Mouse (Mus musculus): ENCODE data around the gene Gm9817. TPM values are rescaled to one million over a fixed set of nuclear protein-coding genes. Genes with fewer than 3 reads are reported as not detected.

Gene Gm9817
- polyA plus RNA-seq, 1 experiment from 2014 or later: not detected

DNA sequence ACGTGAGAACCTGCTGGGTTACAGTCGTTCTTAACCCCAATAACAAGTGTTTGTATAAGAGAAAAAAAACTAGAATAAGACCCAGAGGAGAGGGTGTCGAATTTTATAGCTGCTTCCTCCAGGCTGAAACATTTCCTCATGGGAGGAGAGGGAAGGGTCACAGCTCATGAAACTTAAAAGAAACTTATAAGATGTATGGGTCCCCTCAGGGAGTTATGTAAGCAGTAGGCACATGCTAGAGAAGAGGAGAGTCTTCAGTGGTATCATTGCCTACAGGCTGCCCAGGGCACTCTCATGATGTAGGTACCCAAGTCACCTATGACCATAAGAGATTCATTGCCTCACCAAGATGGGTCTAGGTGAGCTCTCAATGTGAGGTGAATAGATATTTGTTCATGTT, 28.0 kb downstream of the Gm9817 start:
- WGBS: 42% methylated on average over 3 of the region's 3 CpGs
- Histone ChIP-seq H3K27me3 (ENCODE audit: control insufficient read depth, insufficient read depth, low read depth, low read length) (no peaks in the 10 kb centered on the region), H3K27ac (ENCODE audit: low read length) (no peak overlapping the region), H3K4me3 (ENCODE audit: low read length) (no peak overlapping the region), H3K36me3 (ENCODE audit: control insufficient read depth, insufficient read depth, low read length) (no peaks in the 10 kb centered on the region), H3K4me2 (ENCODE audit: low read depth, low read length) (no peak overlapping the region), H3K9me3 (ENCODE audit: control insufficient read depth, low read length) (no peaks in the 10 kb centered on the region), H3K4me1 (replicated peaks; ENCODE audit: control insufficient read depth, insufficient read depth, low read length) (no peaks in the 10 kb centered on the region; the same call in 1 of the 2 replicates), H3K9ac (ENCODE audit: low read length) (no peak overlapping the region)
- no peak for ATAC-seq (ENCODE audit: low read depth)

DNA sequence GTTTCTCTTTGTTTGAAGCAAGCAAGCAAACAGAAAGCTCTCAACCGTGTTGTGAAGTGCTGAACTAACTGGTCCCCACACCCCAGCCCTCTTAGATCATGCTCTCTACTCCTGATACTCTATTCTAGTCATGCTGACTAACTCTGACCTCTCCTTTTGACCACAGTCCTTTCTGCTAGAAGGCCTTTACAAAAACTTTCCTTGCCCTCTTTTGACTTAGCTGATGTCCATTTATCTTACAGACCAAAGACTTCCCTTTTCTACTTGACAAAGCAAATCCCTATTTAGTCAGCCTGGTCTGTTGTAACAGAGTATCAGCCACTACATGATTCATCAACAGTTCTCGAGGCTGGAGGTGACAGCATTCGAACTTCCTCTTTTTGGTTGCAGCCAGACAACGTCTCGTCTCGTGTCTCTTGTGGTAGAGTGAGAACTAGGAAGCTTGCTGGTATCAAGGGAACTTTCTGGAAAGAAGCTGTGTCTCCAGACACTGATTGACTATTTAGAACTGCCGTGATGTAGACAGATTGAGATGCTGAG, 30.4 kb downstream of the Gm9817 start:
- no peak overlapping the region for H3K27ac ChIP-seq (ENCODE audit: low read length)
- H3K27me3 ChIP-seq (ENCODE audit: control insufficient read depth, insufficient read depth, low read depth, low read length): no peaks in the 10 kb centered on the region
- ATAC-seq (ENCODE audit: low read depth): no peak

DNA sequence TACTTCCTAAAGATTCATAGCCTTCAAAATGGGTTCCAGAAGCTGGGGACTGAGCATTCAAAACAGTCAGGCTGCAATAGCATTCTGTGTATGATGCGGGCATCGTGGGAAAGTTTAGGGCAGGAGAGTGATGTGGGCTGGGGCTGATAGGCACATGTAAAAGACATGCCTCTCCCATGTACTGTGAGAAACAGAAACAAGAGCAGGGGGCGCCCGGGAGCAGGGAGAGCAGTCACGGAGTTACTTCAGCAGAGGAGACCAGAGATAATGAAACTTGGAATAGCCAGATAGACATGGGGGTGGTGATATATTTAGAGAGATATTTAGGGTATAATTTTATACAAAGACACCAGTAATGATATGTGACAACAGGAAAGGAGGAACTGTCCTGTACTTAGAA, 39.9 kb downstream of the Gm9817 start:
- no peak overlapping the region for H3K9ac ChIP-seq (ENCODE audit: low read length)
- no peak overlapping the region for H3K27ac ChIP-seq (ENCODE audit: low read length)
- no peaks in the 10 kb centered on the region for H3K27me3 ChIP-seq (ENCODE audit: control insufficient read depth, insufficient read depth, low read depth, low read length)
- no peaks in the 10 kb centered on the region for H3K4me1 ChIP-seq (replicated peaks; ENCODE audit: control insufficient read depth, insufficient read depth, low read length)
- ATAC-seq (ENCODE audit: low read depth): no peak
- no peaks in the 10 kb centered on the region for H3K9me3 ChIP-seq (ENCODE audit: control insufficient read depth, low read length)
- H3K36me3 ChIP-seq (ENCODE audit: control insufficient read depth, insufficient read depth, low read length): no peaks in the 10 kb centered on the region
- no peak overlapping the region for H3K4me3 ChIP-seq (ENCODE audit: low read length)
- WGBS: 79% methylated on average over 5 of the region's 5 CpGs
- no peak overlapping the region for H3K4me2 ChIP-seq (ENCODE audit: low read depth, low read length)

More for the DNA sequence above, 30.4 kb downstream of the Gm9817 start:
- H3K36me3 ChIP-seq (ENCODE audit: control insufficient read depth, insufficient read depth, low read length): no peaks in the 10 kb centered on the region
- H3K4me1 ChIP-seq (replicated peaks; ENCODE audit: control insufficient read depth, insufficient read depth, low read length): no peaks in the 10 kb centered on the region; the same call in 1 of the 2 replicates
- H3K9me3 ChIP-seq (ENCODE audit: control insufficient read depth, low read length): no peaks in the 10 kb centered on the region
- no peak overlapping the region for H3K4me3 ChIP-seq (ENCODE audit: low read length)
- no peak overlapping the region for H3K4me2 ChIP-seq (ENCODE audit: low read depth, low read length)
- WGBS: 33% methylated on average over 7 of the region's 7 CpGs
- H3K9ac ChIP-seq (ENCODE audit: low read length): no peak overlapping the region

DNA sequence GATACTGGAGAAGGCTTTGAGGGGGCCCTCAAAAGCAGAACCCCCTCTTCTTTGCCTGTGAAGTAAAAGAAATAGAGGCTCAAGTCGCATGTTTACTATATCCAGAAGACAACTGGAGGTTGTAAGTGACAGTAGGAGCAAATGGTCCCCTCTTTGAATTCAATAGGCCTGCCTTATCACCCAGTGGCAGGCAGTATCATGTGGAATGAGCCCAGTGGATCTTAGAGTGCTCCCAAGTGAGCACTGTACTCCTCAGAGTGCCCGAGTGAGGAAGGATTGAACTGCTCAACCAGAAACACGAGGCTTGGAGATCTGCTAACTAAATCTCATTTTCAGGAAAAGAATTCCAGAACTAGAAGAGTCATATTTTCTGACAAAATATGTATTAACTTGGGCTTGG, 40.3 kb downstream of the Gm9817 start:
- 60% methylated on average over 3 of the region's 3 CpGs for WGBS
- Histone ChIP-seq H3K4me3 (ENCODE audit: low read length) (no peak overlapping the region), H3K9ac (ENCODE audit: low read length) (no peak overlapping the region), H3K27me3 (ENCODE audit: control insufficient read depth, insufficient read depth, low read depth, low read length) (no peaks in the 10 kb centered on the region), H3K27ac (ENCODE audit: low read length) (no peak overlapping the region), H3K36me3 (ENCODE audit: control insufficient read depth, insufficient read depth, low read length) (no peaks in the 10 kb centered on the region), H3K4me2 (ENCODE audit: low read depth, low read length) (no peak overlapping the region), H3K4me1 (replicated peaks; ENCODE audit: control insufficient read depth, insufficient read depth, low read length) (no peaks in the 10 kb centered on the region), H3K9me3 (ENCODE audit: control insufficient read depth, low read length) (no peaks in the 10 kb centered on the region)
- ATAC-seq (ENCODE audit: low read depth): no peak

Other genes starting within 250 kb of the Gm9817 start
- gene Dtnbp1, start 76.5 kb upstream of the Gm9817 start, polyA plus RNA-seq (2015; fragmentation: Nextera tagmentation; extraction: Ambion mirVana): 63.5 and 68.6 TPM in 2 replicates

Measured in lung, embryonic 16.5 days (tissue).